Mouse (Mus musculus) skeletal muscle tissue, postnatal 0 days (tissue): ENCODE results near the gene Scn8a. TPM values are rescaled to one million over a fixed set of nuclear protein-coding genes. Genes with fewer than 3 reads are reported as not detected.

ENCODE experiments used
- polyA plus RNA-seq: library from polyadenylated mRNA; unstranded; fragments of >200 nt; fragmentation: Nextera tagmentation; extraction: Ambion mirVana; gene quantifications from 2 replicates; pipeline ENCODE4 v1.2.1, GENCODE M21; 2015

Gene Scn8a
- 0.78 and 1.1 TPM in 2 replicates for polyA plus RNA-seq

GRCm38 (mm10) chr15:100869558-100869957 is at the start of gene Scn8a:
TSS of gene Scn8a (plus strand) at chr15:100869858.

GRCm38 (mm10) chr15:101047194-101047555 is 177.5 kb downstream of the Scn8a start, which contains the start of gene Gm47841:
TSS of gene Gm47841 (minus strand) at chr15:101047397.

GRCm38 (mm10) chr15:101077813-101078730 is 208.4 kb downstream of the Scn8a start, which contains the start of gene Fignl2:
TSS of gene Fignl2 (minus strand) at chr15:101078567.

Other genes starting within 250 kb of the Scn8a start
- gene Smagp, start 232.9 kb upstream of the Scn8a start, polyA plus RNA-seq = 8.2 and 12.9 TPM in 2 replicates
- gene Bin2, start 200.3 kb upstream of the Scn8a start, polyA plus RNA-seq = 0.74 and 0.91 TPM in 2 replicates
- 2.1 and 3.4 TPM in 2 replicates for gene Cela1, start 181.9 kb upstream of the Scn8a start, polyA plus RNA-seq
- gene Galnt6, start 140.5 kb upstream of the Scn8a start, polyA plus RNA-seq = 0.95 and 1.9 TPM in 2 replicates
- gene Slc4a8, start 108.1 kb upstream of the Scn8a start, polyA plus RNA-seq = 1.6 and 1.9 TPM in 2 replicates
- 0.29 TPM in 1 of 2 replicates, not detected in the other for gene Gm47841, start 177.5 kb downstream of the Scn8a start, polyA plus RNA-seq
- 0.11 and 0.17 TPM in 2 replicates for gene Fignl2, start 208.7 kb downstream of the Scn8a start, polyA plus RNA-seq
- gene Ankrd33, start 245.9 kb downstream of the Scn8a start, polyA plus RNA-seq = not detected in 2 replicates